Mouse (Mus musculus) splenic B cell, adult 2 months (primary cell): ENCODE results near the gene Gm21860.
A peak's percentile ranks its signal among the peaks of the same experiment; 100 is the strongest.
"Not testable (repeated sequence)": the region's sequence is repeated elsewhere in the genome, so short reads cannot be mapped to it uniquely, and the experiment has no call there.

Experiments
- DNase-seq: peaks from one replicate; pipeline ENCODE4 v3.0.0-alpha.2; 2011; ENCODE audit warnings: low read depth, low spot score
- H3K27me3 ChIP-seq: 2 replicates; pipeline ENCODE4 v1.6.1; 2012; ENCODE audit warnings: mild to moderate bottlenecking, low read length, moderate library complexity, mixed read lengths; ENCODE audit not compliant: control insufficient read depth, poor library complexity, insufficient read depth, severe bottlenecking
- H3K36me3 ChIP-seq: 2 replicates; pipeline ENCODE4 v1.6.1; 2012; ENCODE audit warnings: mild to moderate bottlenecking, low read length, moderate library complexity, mixed read lengths; ENCODE audit not compliant: control insufficient read depth, poor library complexity, insufficient read depth, severe bottlenecking

Gene Gm21860

GRCm38 (mm10) chrY:90754721-90755120 lies at the start of gene Gm21860:
Gene Gm21860, minus strand, starts transcription at chrY:90754821.
- not testable (repeated sequence) for H3K36me3 ChIP-seq, H3K27me3 ChIP-seq, DNase-seq

GRCm38 (mm10) chrY:90784438-90784837 lies 29.8 kb upstream of the Gm21860 start, which contains the start of gene Gm47283:
Gene Gm47283, plus strand, starts transcription at chrY:90784738.
- not testable (repeated sequence) for DNase-seq, H3K36me3 ChIP-seq, H3K27me3 ChIP-seq

GRCm38 (mm10) chrY:90745256-90745655 lies 9.4 kb downstream of the Gm21860 start:
- peak; percentile 13 for DNase-seq
- H3K36me3 ChIP-seq, H3K27me3 ChIP-seq: not testable (repeated sequence)

GRCm38 (mm10) chrY:90744381-90744981 lies 10.1 kb downstream of the Gm21860 start:
- peak; percentile 85 for DNase-seq

GRCm38 (mm10) chrY:90743811-90744220 lies 10.8 kb downstream of the Gm21860 start:
- H3K27me3 ChIP-seq: no peaks in the 10 kb centered on the region
- peaks cover 13% of the 10 kb centered on the region for H3K36me3 ChIP-seq
- DNase-seq: peak; percentile 43

More at GRCm38 (mm10) chrY:90744381-90744981, 10.1 kb downstream of the Gm21860 start:
- not testable (repeated sequence) for H3K27me3 ChIP-seq, H3K36me3 ChIP-seq

- H3K36me3 ChIP-seq: peaks cover 13% of the 10 kb centered on the region
- peak; percentile 23 for DNase-seq
- not testable (repeated sequence) for H3K27me3 ChIP-seq
Measured at GRCm38 (mm10) chrY:90743053-90743810, 11.4 kb downstream of the Gm21860 start.

GRCm38 (mm10) chrY:90742261-90743052 lies 12.2 kb downstream of the Gm21860 start:
- H3K36me3 ChIP-seq: peaks cover 13% of the 10 kb centered on the region
- H3K27me3 ChIP-seq: not testable (repeated sequence)
- peak; percentile 34 for DNase-seq

GRCm38 (mm10) chrY:90741452-90742260 lies 13.0 kb downstream of the Gm21860 start:
- H3K36me3 ChIP-seq: peaks cover 13% of the 10 kb centered on the region
- H3K27me3 ChIP-seq: not testable (repeated sequence)
- DNase-seq: peak; percentile 60

GRCm38 (mm10) chrY:90741006-90741405 lies 13.6 kb downstream of the Gm21860 start:
- DNase-seq: peak; percentile 70
- H3K36me3 ChIP-seq: peaks cover 13% of the 10 kb centered on the region
- not testable (repeated sequence) for H3K27me3 ChIP-seq

- peak; percentile 86 for DNase-seq
- H3K36me3 ChIP-seq: peaks cover 13% of the 10 kb centered on the region
- no peaks in the 10 kb centered on the region for H3K27me3 ChIP-seq
Measured at GRCm38 (mm10) chrY:90740013-90740561, 14.5 kb downstream of the Gm21860 start.

GRCm38 (mm10) chrY:90739531-90740012 lies 15.0 kb downstream of the Gm21860 start:
- H3K27me3 ChIP-seq, DNase-seq: not testable (repeated sequence)
- H3K36me3 ChIP-seq: peaks cover 13% of the 10 kb centered on the region

- H3K27me3 ChIP-seq: not testable (repeated sequence)
- peak; percentile 70 for DNase-seq
- H3K36me3 ChIP-seq: peaks cover 13% of the 10 kb centered on the region
Measured at GRCm38 (mm10) chrY:90738841-90739530, 15.6 kb downstream of the Gm21860 start.

- H3K36me3 ChIP-seq: peaks cover 13% of the 10 kb centered on the region
- no peaks in the 10 kb centered on the region for H3K27me3 ChIP-seq
- DNase-seq: peak; percentile 47
Measured at GRCm38 (mm10) chrY:90738431-90738680, 16.3 kb downstream of the Gm21860 start.
